Mouse (Mus musculus) ovary, postnatal 10 days (tissue): ENCODE results near the gene Coro2a.
A peak's percentile ranks its signal among the peaks of the same experiment; 100 is the strongest.
"Not testable (repeated sequence)": the region's sequence is repeated elsewhere in the genome, so short reads cannot be mapped to it uniquely, and the experiment has no call there.

ENCODE experiments used
- DNase-seq: peaks from one replicate; pipeline ENCODE4 v3.0.0; 2022; ENCODE audit warnings: low spot score

Coro2a gene

GRCm38 (mm10) chr4:46601844-46602423, at the start of gene Coro2a:
Gene Coro2a, minus strand, starts transcription at chr4:46602202.
- peak; percentile 68 for DNase-seq

- peak; percentile 79 for DNase-seq
Observed at GRCm38 (mm10) chr4:46650086-46650753, 48.2 kb upstream of the Coro2a start, which contains the start of gene Tbc1d2. Gene Tbc1d2, minus strand, starts transcription at chr4:46650209.

- DNase-seq: no peak
Observed at GRCm38 (mm10) chr4:46649161-46649560, 47.2 kb upstream of the Coro2a start.

GRCm38 (mm10) chr4:46643676-46644112, 41.7 kb upstream of the Coro2a start:
- DNase-seq: no peak

GRCm38 (mm10) chr4:46642924-46643675, 41.1 kb upstream of the Coro2a start:
- DNase-seq: no peak

GRCm38 (mm10) chr4:46641283-46641682, 39.3 kb upstream of the Coro2a start:
- no peak for DNase-seq

- no peak for DNase-seq
Observed at GRCm38 (mm10) chr4:46639866-46640265, 37.9 kb upstream of the Coro2a start.

GRCm38 (mm10) chr4:46637250-46637649, 35.2 kb upstream of the Coro2a start:
- not testable (repeated sequence) for DNase-seq

GRCm38 (mm10) chr4:46635702-46636430, 33.9 kb upstream of the Coro2a start:
- no peak for DNase-seq

GRCm38 (mm10) chr4:46634881-46635280, 32.9 kb upstream of the Coro2a start:
- no peak for DNase-seq

- DNase-seq: not testable (repeated sequence)
Observed at GRCm38 (mm10) chr4:46633565-46633964, 31.6 kb upstream of the Coro2a start.

- DNase-seq: no peak
Observed at GRCm38 (mm10) chr4:46632465-46632864, 30.5 kb upstream of the Coro2a start.

GRCm38 (mm10) chr4:46630390-46630789, 28.4 kb upstream of the Coro2a start:
- no peak for DNase-seq

GRCm38 (mm10) chr4:46628873-46629272, 26.9 kb upstream of the Coro2a start:
- no peak for DNase-seq

GRCm38 (mm10) chr4:46628081-46628480, 26.1 kb upstream of the Coro2a start:
- DNase-seq: no peak

GRCm38 (mm10) chr4:46625101-46625500, 23.1 kb upstream of the Coro2a start:
- no peak for DNase-seq

- no peak for DNase-seq
Observed at GRCm38 (mm10) chr4:46623007-46623406, 21.0 kb upstream of the Coro2a start.

GRCm38 (mm10) chr4:46620946-46621345, 18.9 kb upstream of the Coro2a start:
- DNase-seq: no peak

- no peak for DNase-seq
Observed at GRCm38 (mm10) chr4:46620330-46620729, 18.3 kb upstream of the Coro2a start.

- no peak for DNase-seq
Observed at GRCm38 (mm10) chr4:46618196-46618817, 16.3 kb upstream of the Coro2a start.

- DNase-seq: no peak
Observed at GRCm38 (mm10) chr4:46617408-46617807, 15.4 kb upstream of the Coro2a start.

- DNase-seq: no peak
Observed at GRCm38 (mm10) chr4:46614641-46615040, 12.6 kb upstream of the Coro2a start.
